Mouse (Mus musculus) liver, adult (tissue): ENCODE results near the gene Tex33.

Source experiments
- GATA4 ChIP-seq: IDR thresholded peaks from 2 replicates; pipeline ENCODE4 v1.6.1; 2014; ENCODE audit warnings: mild to moderate bottlenecking, low read length; ENCODE audit not compliant: insufficient replicate concordance

The Tex33 gene

DNA sequence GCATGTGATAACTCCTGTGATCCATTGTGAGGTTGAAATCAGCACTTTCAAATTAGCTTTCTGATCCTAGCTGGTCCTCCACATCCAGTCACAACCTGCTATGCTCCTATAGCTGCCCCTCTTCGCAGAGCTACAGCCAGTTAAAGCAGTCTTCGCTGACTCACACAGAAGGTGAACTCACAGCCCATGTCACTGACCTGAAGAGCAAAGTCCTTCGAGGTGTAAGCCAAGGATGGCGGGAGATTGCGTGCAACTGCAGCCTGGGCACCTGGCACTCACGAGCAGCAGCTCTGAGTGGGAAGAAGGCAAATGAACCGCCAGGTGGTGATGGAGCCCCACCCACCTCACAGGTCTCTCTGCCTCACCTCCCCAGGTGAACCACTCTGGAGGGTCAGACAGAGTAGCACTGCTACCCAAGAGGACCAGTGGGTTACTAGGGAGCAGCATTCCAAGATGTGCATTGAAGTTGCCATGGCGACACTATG is at the start of gene Tex33:
Gene Tex33, minus strand, starts transcription at position 435 of the 485 bp plus-strand sequence.
- no peak for TF ChIP-seq GATA4

DNA sequence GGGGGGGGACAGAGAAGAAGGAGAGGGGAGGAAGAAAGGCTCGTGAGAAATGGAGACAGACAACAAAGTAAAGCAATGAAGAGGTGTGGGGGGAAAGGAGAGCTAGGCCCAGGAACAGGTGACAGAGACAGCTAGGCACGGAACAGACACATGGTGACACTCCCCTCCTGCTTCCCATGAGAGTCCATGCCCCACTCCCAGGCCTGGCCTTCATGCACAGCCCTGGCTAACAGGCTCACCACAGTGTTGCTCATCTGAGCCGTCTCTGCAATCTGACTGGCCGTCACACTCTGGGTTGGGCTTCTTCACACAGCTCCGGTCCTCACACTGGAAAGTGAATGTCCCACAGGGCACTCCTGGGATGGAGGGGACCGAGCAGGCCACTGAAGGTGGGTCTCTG is 48.1 kb upstream of the Tex33 start:
- no peak for TF ChIP-seq GATA4

GRCm38 (mm10) chr15:78442231-78442630 is 46.5 kb upstream of the Tex33 start:
- no peak for TF ChIP-seq GATA4

DNA sequence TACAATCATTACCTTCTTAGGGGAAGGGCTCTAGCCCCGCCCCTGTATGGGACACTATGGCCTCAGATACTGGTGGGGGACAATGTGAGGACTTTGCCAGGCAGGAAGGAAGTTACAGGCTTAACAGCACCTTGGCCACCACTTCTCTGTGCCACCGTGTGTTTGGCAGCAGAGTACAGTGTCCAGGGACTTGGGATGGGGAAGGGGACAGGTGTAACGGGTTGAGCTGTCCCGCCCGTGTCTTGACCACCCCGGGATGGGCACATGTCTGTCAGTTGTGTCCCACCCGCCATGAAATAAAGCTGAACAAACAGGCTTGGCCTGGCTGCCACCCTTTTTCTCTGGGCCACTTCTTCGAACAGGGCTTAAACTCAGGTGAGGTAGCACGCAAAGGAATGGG is 43.3 kb upstream of the Tex33 start:
- no peak for TF ChIP-seq GATA4

DNA sequence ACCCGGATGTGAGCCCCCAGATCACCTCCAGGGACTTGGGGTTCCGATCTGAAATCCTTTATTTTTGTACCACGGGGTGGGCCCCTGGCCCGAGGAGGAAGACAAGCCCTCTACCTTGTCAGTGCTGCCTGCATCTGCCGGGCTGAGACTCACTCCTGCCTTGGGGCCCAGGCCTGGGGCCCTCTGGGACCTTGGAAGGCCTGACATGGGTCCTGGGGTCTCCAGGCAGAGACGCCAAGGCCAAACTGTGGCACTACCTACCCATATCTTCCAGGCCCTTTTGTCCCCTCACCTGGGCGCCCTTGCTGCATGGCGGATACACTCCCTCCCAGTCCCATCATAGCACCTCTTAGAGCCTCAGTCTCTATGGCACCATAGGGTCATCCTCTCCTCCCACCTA is 42.8 kb upstream of the Tex33 start:
- no peak for TF ChIP-seq GATA4

DNA sequence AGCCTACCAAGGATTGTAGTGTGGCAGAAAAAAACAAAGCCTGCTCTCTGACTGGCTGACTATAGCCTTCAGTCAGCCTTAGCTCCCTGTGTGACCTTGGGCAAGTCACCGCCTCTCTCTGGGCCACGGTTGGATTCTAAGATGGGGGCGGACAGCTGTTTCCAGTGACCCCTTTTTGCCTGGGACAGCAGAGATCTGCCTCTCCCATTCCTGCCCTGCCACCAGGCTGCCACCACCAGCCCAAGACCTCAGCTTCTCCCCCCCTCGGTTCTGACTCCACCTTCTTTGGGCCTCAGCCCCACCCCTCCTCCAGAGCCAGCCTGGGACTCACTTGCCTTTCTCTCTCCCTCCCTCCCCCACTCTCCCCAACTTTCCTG is 42.3 kb upstream of the Tex33 start:
- TF ChIP-seq GATA4 = no peak

DNA sequence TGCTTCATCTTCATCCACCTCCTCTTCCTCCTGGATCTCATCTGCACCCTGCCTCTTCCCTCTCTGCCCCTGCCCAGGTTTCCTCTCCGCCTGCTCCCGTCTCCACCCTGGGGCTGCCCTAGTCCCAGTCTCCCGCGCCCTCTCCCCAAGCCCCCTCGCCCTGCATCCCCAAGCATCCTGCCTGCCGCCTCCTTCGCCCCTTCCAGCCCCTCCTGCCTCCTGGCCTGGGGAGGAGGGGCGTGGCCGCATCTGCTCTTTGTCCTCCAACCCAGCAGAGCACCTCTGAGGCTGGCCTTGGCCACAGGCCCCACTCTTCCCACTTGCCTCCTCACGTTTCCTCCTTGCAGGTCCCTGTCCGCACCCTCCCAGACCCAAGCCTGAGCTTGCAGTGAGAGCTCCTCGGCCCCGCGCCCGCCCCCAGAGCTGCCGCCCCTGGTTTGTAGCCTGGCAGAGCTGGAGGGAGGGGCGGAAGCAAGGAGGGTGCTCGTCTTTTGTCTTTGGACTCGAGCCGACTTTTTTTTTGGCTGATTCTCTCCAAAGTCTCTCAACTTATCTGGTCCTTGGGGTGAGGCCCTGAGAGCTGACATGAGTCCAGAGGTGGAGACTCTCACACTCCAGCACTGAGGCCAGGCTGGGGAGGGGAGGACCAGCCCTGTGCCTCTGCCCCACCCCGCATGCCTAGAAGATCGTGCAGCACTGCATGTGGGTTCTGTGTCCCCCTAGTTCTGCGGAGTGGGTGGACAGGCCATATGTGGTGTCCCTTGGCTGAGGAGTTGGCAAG is 41.7 kb upstream of the Tex33 start:
- TF ChIP-seq GATA4 = no peak

DNA sequence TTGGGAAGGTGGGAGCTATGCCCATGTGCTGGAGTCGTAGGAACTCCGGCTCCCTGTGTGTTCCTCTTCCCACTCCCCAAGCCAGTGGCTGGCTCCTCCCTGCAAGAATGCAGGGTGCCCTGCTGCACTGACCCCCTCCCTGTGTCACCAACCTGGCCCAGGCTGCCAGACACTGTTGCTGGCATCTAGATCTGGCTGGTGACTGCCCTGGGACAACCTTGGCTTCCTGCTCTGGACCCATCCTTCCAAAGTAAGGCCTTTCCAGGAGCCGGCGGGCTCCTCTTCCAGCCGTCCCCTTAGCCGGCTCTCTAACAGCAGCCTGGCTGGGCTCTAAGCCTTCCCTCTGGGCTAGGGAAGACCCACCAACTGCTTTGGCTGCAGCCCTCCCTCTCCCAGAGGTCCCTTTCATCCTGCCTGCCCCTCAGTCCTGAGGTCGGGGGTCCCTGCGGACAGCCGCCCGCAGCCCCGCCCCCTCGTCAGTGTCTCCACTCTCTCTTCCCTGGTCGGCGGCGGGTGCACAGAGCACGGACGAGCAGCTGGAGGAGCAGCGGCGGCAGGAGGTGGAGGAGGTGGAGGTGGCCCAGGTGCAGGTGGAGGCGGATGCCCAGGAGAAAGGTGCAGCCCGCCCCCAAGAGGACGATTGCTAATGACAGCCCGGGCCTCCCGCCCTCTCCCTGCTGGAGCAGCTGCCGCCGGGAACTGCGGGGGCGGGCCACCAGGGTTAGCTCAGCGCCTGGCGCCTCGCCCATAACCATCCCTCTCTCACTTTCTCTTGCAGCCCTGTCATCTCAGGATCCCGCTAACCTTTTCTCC is 40.9 kb upstream of the Tex33 start:
- no peak for TF ChIP-seq GATA4

GRCm38 (mm10) chr15:78435681-78436080 is 40.0 kb upstream of the Tex33 start:
- TF ChIP-seq GATA4 = no peak

DNA sequence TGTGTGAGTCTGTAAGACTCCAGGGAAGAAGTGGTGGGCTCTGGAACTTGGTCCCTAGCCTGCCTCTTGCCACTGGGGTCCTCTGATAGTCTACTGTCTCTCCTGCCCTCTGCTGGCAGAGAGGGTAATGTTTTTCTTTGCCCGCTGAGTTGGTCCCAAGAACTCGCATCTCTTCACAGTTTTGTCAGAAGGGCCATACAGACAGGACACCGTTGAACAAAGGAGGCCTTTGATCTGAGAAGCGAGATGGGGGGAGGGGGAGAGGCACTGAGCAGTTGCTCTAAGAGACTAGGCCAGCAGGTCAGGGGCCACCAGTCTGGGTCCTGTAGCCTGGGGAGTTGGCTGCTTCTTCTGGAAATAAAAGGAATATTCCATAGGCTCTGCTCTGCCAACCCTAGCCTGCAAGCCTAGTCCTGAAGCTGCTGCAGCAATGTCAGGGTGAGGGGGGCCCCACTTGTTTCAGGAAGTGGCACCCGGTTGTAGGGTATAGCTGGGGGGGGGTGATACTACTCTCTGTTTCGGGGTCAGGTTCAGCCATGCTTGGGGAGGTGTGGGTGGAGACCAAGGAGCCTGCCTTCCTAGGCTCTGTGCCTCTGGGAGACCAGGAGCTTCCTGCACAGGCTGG is 39.3 kb upstream of the Tex33 start:
- no peak for TF ChIP-seq GATA4

DNA sequence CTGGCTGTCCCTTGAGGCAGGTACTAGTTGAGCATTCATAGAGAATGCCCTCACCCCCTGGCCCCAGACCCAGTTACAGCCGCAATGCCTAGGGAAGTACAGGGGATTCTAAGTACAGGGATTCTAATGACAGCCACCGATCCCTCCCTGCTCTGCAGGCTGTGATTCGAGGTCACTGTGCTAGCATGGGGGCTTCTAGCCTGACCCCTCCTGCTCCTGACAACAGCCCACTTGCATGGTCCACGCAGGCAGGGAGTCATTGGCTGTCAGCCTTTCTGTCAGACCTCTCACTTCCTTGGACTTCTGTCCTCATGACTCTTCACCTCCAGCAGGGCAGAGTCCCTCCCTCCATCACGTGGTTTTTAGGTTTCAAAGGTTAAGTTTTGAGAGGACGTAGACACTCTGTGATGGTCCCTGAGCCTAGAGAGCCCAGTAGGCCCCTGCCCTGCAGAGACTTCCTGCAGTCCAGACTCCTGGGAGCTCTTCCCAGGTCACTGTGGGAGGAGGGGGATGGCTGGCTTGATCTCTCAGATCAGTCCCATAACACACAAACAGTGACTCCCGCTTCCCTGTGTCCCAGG is 35.9 kb upstream of the Tex33 start:
- no peak for TF ChIP-seq GATA4

- TF ChIP-seq GATA4 = no peak
Measured at GRCm38 (mm10) chr15:78430874-78431273, 35.2 kb upstream of the Tex33 start.

- TF ChIP-seq GATA4 = no peak
Measured at GRCm38 (mm10) chr15:78429871-78430622, 34.3 kb upstream of the Tex33 start.

- no peak for TF ChIP-seq GATA4
Measured at GRCm38 (mm10) chr15:78429139-78429459, 33.4 kb upstream of the Tex33 start.
